Comparison of ENCODE assay signal across 1 mouse cellular context in the genomic region with DNA sequence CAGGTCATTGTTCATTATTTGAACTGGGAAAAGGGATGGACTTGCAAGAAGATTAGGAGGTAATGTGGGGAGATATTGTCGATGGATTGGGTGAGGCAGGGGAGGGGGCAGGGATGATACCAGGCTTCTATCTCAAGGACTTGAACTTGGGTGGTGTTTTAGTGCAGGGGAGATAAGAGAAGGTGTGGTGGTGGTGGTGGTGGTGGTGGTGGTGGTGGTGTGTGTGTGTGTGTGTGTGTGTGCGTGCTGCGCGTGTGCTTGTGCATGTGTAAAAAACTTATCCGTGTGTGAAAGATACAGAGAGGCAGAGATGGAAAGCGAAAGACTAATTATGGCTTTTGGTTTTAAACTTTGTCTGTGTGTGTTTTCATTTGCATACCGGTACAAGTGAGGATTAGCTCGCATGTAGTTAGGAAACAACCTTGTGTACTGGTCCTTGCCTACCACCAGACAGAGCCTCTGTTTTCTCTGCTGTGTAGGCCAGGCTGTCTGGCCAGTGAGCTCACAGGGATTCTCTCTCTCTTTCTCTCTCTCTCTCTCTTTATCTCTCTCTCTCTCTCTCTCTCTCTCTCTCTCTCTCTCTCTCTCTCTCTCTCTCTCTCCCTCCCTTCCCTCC.
A peak's percentile ranks its signal among the peaks of the same experiment; 100 is the strongest.
TF ChIP-seq lines count a peak whose summit lies in the region.

No protein-coding gene starts in this region.

TF ChIP-seq in MEL, 35 proteins besides CTCF, POLR2A, EP300 and RAD21 (continued from another document):
- TF ChIP-seq CHD2 (IDR thresholded peaks at IDR 0.05; ENCODE audit: low read length) (no peak), ZNF384 (IDR thresholded peaks at IDR 0.05; ENCODE audit: low read depth, low read length) (no peak), JUND (IDR thresholded peaks at IDR 0.05; ENCODE audit: low read depth, low read length) (no peak), ETS1 (IDR thresholded peaks at IDR 0.05; ENCODE audit: low read depth, low read length) (0 out of 2 replicates have a peak, but pooled peaks have one; percentile 8), GATA1 (IDR thresholded peaks at IDR 0.05; ENCODE audit: low read depth, low read length) (peak; percentile 18; the same call in 1 of the 2 replicates), ZMIZ1 (IDR thresholded peaks at IDR 0.05; ENCODE audit: low read depth, low read length) (no peak), NRF1 (IDR thresholded peaks at IDR 0.05; ENCODE audit: insufficient read depth, low read depth, low read length, poor library complexity, severe bottlenecking) (no peak), MAFK (IDR thresholded peaks at IDR 0.05; ENCODE audit: borderline replicate concordance, low read depth, low read length) (no peak), TCF12 (IDR thresholded peaks at IDR 0.05; ENCODE audit: low read depth, low read length) (0 out of 2 replicates have a peak, but pooled peaks have one; percentile 6), TAL1 (IDR thresholded peaks at IDR 0.05; ENCODE audit: low read length) (no peak), RCOR1 (IDR thresholded peaks at IDR 0.05; ENCODE audit: low read depth, low read length) (no peak)
